Mouse (Mus musculus) embryo, embryonic 10 days (tissue): ENCODE results near the gene Cfdp1.

Experiments
- DNase-seq: peaks from one replicate; pipeline ENCODE4 v3.0.0-alpha.2; 2015; ENCODE audit warnings: low spot score

Gene Cfdp1

DNA sequence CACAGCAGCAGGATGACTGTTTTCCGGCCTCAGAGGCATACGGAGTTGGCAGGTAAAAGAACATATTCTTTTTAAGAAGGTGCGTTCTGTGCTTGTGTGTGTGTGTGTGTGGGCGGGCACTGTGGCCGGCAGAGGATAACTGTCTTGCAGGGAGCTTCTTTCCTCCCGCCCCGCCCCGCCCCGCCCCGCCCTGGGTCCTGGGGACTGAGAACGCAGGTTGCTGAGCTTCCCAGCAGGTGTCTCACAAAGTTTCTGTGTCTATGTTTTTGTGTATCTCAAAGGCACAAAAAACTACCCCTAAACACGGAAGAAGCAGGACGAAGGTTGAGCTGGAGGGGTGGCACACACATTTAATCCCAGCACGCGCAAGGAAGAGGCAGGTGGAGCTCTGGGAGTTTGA lies 84.8 kb downstream of the Cfdp1 start:
- no peak for DNase-seq

DNA sequence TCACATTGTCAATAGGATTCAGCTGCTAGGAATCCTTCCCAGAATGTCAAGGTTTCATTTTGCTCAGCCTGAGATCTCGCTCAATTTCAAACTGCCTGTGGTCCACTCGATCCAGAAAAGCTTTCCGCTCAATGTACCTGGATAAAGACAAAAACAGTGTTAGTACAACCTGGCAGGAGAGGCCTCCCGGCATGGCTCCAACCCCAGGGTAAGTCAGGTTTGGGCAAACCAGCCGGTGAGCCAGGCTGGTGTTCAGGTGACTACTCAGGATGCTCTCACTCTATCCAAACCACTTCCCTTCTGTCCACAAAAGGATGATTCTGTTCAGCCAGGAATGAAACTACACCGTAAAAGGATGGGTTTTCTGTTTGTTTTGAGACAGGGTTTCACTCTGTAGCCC lies 85.4 kb downstream of the Cfdp1 start:
- no peak for DNase-seq

DNA sequence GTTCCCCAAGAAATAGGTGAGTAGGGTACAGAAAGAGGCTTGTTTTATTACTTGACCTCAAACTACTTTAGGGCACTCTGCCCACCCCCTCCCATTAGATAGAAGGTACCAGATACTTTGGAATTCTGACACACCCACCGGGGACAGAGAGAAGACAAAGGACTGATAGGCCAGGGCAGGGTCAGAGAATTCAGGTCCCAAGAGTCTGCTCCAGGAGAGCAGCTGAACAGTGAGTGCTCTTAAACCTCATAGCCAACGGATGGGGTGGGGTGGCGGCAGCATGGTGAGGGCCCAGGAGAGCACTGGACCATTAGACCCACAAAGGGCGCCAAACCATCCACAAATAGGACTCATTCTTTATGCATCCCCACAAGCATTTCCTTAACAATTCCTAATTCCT lies 88.5 kb downstream of the Cfdp1 start:
- DNase-seq: no peak

DNA sequence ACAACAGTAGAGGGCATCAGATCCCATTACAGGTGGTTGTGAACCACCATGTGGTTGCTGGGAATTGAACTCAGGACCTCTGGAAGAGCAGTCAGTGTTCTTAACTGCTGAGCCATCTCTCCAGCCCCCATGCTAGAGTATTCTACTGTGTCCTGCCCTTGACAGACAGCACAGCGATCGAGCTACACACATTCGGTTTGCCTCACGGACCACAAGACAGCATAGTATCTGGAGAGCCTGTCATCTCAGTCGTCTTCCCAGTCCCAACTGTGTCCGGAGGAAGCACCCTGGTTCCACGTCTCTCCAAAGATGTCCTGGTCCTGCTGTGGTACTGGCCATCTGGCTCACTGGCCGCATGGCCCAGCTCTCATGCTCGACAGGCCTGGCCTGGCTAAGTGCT lies 89.0 kb downstream of the Cfdp1 start:
- DNase-seq: no peak

DNA sequence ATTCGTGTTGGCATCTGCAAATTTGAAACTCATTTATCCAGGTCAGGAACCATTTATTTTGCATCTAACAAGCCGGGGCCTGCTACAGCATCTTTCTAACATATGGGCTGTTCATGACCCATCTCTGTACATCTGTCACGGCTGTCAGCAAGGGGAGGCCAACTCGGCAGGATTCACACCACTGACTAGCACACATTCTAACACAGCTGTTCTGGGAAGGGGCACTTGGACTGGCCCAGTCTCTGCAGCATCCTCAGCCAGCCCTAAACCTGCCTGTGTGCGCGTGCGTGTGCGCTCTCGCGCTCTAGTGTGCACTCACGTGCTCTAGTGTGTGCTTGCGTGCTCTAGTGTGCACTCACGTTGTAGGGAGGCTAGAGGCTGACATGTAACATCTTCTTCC lies 93.4 kb downstream of the Cfdp1 start:
- no peak for DNase-seq

DNA sequence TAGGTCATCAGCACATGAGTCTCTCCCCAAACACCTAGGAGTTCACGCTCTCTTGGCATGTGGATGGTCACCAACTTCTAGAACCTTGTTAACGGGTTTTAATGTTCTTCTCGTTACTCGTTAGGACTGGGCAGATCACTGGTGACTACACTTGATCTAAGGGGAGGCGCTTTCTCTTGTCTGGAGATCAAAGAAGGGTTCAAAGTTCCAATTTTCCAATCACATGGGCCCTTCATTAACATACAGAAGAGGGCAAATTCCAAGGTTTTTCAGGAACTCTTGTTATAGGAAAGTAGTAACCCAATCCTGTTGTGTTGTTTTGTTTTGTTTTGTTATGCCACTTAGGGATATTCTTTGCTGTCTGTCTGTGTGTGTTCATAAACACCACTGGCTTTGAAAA lies 95.3 kb downstream of the Cfdp1 start:
- DNase-seq: no peak

DNA sequence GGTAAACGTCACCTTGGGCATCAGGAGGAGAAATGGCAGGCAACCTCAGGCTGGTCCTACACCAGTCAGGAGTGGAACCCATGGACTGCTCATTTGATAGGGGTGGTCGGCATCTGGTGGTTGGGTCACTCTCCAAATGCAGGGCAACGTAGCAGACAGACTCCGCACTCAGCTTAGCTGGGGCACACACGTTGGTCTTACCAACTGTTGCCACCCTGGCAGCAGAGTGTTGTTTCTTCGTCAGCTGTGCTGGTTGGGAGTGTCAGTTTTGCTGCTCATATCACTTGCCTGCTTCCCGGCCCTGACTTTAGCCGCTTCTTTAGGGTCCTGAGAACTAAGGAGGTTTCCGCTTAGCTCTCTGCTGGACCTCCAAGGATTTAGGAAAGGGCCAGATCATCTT lies 96.5 kb downstream of the Cfdp1 start:
- no peak for DNase-seq

DNA sequence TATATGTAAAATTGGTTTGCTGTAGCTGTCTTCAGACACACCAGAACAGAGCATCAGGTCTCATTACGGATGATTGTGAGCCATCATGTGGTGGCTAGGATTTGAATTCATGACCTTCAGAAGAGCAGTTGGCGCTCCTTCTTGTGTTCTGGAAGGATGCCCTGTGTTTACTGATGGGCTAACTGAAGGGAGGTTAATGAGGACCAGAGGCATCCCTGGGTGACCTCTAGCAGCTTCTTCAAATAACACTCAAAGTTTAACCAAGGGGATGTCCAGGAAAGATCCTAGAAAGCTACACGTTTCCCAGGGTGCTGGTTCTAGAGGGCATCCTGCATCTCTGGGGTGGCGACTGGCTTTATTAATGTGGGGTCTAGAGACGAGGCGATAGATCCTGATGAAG lies 99.4 kb downstream of the Cfdp1 start:
- no peak for DNase-seq

DNA sequence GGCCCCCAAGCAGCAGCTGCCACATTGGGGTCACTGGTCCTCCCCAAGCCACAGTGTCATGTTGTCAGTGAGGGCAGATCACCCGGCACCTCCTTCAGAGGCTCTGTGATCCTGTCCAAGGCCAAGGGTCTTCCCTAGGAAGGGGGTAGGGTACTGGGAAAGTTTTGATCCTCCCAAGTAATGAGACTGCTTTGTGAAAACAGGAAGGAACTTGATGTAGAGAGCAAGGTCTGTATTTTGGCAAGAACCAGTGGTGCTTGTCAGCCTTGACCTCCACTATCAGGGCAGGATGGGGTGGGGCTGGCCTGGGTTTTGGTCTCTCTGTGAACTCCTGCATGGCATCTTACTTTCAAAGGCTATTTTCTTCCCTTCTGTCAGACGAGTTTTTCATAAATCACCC lies 100.0 kb downstream of the Cfdp1 start:
- DNase-seq: peak; percentile 5

DNA sequence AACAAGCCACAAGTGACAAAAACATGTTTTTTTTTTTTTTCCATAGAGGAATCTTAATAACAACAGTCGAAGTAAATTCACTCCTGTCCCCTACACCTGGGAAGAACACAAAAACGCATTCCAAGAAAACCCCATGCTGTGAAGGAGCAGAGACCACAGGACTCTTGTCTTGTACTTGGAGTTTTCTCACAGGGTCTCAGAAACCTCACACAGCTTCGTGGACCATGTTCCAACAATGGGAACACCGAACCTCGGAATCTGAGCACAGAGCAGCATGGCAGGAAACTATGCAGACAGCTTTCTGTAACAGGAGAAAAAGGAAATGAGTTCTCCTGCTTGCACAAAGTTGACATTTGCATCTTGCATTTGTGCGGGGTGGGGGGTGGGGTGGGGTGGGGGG lies 105.3 kb downstream of the Cfdp1 start:
- no peak for DNase-seq

DNA sequence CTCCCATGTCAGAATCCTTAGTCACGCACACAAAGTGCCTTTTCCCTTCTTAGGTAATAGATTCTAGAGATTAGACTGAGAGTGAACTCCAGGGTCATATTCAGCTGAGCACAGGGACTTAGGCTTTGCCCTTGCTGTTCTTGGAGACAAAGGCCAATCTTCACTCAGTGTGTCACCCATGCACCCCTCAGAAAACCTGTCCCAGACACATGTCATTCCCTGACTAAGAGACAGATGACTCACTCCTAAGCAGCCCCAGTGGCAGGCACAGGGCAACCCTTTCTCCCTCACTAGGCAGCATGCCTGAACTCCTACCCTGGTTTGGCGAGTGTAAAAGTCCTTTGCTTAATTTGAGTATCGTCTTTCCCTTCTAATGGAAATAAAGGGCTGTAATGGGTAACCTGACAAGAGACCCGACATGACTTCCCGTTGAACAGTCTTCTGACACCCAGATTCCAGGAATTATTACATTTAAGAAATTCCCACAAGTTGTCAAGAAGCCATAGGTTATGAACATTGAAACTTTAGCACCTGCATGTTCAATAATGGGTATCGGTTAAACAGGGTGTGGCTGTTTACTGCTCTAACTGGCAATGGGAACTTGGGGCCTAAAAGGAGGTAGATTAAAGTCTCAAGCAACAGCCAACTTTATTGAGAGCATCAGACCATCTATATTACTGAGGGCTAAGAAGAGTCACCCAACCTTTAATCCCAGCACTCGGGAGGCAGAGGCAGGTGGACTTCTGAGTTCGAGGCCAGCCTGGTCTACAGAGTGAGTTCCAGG lies 106.0 kb downstream of the Cfdp1 start:
- no peak for DNase-seq

DNA sequence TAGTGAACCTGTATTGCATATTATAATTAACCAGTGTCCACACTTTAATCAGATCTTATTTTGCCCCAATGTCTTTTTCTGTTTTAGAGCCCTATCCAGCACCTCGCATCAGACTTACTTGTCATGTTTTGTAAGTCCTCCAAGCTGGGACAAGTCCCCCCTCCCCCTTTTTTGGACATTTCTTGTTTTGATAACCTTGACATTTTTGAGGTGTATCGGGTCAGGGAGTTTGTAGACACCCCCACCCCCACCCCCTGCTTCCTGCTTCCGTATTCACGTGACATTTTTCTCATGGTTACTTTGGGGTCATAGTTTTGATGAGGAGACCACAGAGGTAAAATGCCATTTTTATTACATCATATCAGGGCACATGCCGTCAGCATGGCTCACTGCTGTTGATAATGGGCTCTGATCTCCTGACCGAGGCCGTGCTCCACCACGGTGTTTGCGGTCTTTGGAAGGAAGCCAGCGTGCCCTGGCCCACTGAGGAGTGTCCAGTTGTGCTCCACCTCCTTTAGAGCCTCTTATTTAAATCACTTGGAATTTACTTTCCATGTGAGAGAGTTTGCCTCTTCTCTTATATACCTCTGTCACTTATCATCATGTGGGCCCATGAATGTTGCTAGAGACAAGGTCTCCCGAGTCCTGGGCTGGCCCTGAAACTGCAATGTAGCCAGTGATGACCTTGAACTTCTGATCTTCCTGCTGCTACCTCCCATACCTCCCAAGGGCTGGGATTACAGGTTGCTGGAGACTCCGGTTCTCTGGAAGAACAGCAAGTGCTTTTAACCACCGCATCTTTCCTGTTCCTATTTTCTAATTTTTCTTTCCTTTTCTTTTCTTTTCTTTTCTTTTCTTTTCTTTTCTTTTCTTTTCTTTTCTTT lies 107.3 kb downstream of the Cfdp1 start:
- no peak for DNase-seq

DNA sequence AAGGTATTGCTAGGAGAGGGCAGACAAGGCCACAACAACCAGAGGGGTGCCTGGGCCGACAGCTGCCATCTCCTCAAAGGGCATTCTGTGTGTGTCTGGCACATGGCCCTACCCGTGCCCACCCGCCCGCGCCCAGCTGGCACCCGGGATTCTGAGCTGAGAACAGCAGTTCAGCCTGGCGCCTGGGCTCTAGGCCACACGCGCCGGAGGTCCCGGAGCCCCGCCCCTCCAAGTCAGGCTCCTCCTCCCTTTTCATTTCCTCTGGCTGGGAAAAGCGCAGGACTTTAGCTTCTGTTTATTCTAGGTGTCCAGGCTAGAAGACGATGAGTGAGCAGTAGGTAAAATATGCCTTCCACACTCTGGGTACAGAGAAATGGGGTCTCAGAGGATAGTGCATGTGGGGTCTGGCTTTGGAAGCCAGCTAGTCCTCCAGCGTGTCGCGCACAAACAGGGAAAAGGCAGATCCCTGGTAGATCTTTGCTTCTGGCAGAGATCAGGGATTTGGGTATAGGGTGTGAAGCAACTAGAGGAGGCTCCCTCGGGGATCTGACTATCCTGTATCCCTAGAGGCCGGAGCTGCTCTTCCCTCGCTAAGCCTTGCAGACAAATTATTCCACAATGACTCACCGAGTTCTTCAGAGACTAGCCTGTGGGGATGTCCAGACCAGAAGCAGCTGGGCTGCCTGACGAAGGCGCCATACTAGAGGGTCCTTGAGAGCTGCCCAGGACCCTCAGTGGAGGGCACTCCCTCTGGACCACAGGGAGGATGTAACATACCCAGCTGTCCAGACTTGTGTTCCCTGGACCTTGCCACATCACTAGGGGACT lies 108.3 kb downstream of the Cfdp1 start:
- peak; percentile 71 for DNase-seq

DNA sequence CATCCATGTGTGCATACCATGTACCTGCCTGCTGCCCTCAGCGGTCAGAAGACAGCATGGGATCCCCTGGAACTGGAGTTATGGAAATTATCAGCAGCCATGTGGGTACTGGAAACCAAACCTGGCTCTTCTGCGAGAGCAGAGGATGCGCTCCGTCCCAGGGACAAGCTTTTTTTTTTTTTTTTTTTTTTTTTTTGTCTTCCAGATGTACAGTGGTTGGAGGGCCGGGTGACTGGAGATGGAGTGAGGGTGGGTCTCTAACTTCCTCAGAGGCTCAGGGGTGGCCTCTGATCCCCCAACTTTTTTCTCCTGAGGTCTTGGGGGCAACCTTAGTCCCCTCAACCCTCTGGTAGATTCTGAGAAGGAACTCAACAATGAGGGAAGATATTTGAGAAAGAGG lies 109.0 kb downstream of the Cfdp1 start:
- no peak for DNase-seq

DNA sequence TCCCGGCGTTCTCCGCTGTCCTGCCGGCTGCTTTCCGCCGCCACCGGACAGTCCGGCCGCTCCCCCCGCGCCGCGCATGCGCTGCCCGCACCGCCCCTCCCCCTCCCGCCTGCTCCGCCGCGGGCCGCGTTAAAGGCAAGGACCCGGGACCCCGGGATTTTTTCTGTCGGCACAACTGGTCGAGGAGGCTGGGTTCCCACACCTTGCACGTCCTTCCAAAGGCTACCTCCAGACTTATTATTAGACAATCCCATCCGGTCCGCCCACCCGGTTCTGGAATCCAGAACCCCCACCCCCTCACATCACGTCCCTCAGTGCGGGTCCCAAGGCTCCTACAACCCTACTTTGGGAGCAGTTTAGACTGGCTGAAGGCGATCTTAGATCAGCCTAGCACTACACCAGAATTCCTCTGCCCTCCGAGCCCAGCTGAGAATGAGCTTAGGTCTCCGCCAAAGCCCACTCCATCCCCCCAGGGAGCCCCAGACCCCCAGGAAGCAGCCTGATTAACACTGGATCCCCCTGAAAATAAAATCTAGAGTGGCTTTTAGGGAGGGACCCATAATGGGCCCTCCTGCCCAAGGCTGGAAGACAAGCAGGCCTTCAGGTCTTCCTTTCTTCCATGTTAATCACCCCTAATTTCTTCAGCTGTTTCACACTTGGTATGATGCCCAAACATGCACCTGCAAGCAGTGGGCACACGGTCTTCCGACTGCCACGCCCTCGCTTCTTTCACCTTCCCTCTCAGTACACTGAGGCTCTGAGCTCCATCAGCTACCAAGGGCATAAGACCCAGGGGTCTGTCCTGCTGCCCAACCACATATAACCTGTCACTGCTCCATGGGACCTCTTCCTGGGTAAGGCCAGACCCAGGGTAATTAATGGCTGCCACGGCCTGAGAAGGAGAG lies 110.0 kb downstream of the Cfdp1 start, which contains the start of gene Bcar1:
Gene Bcar1 (minus strand): TSS at position 18 of the 905 bp plus-strand sequence.
- DNase-seq: peak; percentile 80

DNA sequence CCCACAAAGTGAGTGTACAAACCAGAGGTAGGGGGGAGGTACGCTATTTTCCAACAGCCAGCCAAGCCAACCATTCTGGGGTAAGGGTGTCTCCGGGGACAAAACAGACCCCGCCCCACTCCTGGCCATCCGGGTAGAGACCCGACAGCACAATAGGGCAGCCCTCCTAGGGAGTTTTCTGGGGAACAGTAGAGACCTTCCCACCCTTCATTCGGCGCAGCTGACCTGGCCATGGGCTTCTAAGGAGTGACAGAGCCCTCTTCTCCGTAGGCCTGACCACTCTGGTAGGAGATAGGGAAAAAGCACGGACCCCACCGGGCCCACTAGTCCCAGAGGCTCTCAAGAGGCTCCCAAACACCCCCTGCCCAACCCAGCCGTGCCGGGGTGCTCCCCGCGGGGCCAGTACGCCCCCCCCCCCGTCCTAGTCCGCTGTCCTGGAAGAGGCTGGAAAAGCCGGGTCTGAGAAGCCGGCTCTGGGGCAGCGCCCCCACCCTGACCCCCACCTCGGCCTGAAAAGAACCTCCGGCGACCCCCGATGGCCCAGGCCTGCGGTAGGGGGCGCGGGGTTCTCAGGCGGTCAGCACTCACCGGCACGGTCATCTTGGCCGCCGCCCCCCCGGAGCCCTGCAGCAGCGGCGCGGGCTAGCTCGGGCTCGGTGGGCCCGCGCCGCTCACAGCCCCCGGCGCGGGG lies 110.8 kb downstream of the Cfdp1 start:
- DNase-seq: peak; percentile 48

DNA sequence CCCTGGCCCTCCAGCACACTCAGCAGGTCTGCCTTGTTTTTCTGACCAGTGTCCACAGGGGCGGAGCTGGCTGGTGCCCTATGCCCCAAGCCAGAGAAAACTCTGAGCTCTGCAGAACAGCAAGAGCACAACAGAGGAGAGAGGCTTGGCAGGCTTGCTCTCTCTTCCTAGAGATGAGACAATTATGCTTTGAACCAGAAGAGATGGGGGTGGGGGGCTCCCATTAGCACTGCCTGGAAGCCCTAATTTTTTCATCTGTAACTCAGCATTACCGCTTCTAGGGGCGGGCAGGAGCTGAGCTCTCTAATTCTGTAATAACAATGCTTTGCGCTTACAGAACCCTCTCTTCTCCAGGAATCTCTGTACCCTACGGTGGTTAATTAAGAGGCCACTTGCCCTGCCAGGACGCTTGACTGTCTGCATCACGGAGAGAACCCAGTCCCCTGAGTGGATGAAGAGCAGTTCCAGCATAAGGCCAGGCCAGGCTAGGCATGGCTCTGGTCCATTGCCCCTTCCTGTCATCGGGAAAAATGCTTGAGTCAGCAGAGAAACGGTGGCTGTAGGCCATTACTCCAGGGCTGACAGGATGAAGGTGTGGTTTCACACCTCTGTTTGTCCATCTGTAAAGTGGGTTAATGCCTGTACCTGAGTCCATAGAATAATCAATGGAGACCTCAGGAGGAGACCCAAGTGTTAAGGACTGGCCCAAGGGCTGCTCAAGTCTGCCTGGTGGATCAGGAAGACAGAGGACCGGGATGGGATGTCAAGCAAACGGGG lies 111.6 kb downstream of the Cfdp1 start:
- peak; percentile 33 for DNase-seq

DNA sequence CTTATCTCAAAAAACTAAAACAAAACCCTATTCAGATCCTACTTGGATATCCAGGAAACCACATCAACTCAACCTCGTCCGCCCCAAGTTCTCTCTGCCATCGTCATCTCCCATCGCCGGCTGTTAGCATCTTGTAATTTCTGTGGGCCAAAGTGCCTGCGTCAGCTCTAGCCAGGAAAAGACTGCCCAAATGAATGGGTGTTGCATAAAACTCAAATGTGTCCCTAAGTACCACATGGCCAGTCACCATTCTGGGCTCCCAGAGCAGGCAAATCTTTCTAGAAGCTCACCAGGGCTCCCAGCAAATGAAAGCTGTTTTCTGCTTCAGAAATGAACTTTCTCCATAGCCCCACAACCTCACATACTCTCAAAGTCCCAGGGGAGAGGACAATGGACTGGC lies 112.5 kb downstream of the Cfdp1 start:
- no peak for DNase-seq

DNA sequence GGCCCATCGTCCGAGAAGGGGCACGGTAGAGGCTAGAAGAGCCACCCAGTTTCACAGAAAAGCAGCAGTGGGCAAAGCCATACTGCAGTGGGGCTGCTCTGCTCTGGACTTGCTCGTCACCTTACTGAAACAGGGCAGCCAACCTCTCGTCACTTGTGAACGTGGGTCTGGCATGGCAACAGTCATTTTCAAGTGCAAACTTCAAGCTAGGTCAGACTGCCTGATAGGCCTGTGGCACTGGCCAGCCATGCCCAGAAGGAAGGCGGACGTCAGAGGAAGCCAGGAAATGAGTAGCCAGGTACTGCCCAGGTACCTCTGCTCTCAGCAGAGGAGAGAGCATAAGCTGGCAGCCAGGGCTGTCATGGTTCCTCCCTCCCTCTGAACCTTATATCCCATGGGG lies 113.1 kb downstream of the Cfdp1 start:
- no peak for DNase-seq

DNA sequence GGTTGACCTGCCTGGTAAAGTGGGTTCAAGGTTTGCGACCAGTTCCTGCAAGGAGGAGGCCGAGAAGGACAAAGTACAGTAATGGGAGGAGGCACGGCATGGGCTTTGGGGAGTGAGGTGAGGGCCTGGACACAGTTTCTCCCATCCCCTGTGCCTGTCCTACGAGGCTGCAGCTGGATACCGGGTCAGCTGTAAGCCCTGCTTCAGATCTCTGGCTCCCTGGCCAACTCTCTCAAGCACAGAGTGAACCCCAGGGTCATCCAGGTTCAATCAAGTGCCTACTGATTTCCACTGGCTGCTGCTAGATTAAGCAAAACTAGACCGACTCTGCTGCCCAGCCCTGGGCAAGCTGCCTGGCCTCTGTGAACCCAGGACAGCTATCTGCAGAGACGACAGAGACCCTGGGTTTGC lies 113.8 kb downstream of the Cfdp1 start:
- no peak for DNase-seq
